Mouse (Mus musculus): Measurements from ENCODE around the gene 1700123K08Rik. TPM values are rescaled to one million over a fixed set of nuclear protein-coding genes. Genes with fewer than 3 reads are reported as not detected.

The 1700123K08Rik gene
- polyA plus RNA-seq (2017; shearing (Covaris generic)), result not detected

GRCm38 (mm10) chr5:138564612-138565011 lies at the start of gene 1700123K08Rik:
Gene 1700123K08Rik (minus strand): TSS chr5:138564712.

Other genes with a start within 250 kb of the 1700123K08Rik start
- 24.7 TPM for gene Pvrig, start 222.8 kb downstream of the 1700123K08Rik start, polyA plus RNA-seq (2017; shearing (Covaris generic))
- gene Zfp157, start 123.2 kb downstream of the 1700123K08Rik start, polyA plus RNA-seq (2017; shearing (Covaris generic)), result 29.9 TPM
- gene Zfp68, start 55.0 kb upstream of the 1700123K08Rik start, polyA plus RNA-seq (2017; shearing (Covaris generic)), result 76.7 TPM
- gene A430033K04Rik, start 58.1 kb upstream of the 1700123K08Rik start, polyA plus RNA-seq (2017; shearing (Covaris generic)), result 9.9 TPM
- gene Fam20c, start 189.8 kb upstream of the 1700123K08Rik start, polyA plus RNA-seq (2017; shearing (Covaris generic)), result not detected